Mouse (Mus musculus) naive thymus-derived CD4-positive, alpha-beta T cell, adult 2 months (primary cell): ENCODE data around the gene Cers5.
"Not testable (repeated sequence)": the region's sequence is repeated elsewhere in the genome, so short reads cannot be mapped to it uniquely, and the experiment has no call there.

ENCODE experiments used
- DNase-seq: peaks from one replicate; pipeline ENCODE4 v3.0.0-alpha.2; 2011; ENCODE audit warnings: low read depth

The Cers5 gene

GRCm38 (mm10) chr15:99772881-99772924 lies at the start of gene Cers5:
Gene Cers5, minus strand, starts transcription at chr15:99772885.
- not testable (repeated sequence) for DNase-seq

- DNase-seq, result no peak
Observed at GRCm38 (mm10) chr15:99819621-99820279, 47.1 kb upstream of the Cers5 start.

- no peak for DNase-seq
Observed at GRCm38 (mm10) chr15:99819109-99819440, 46.4 kb upstream of the Cers5 start.

- DNase-seq, result no peak
Observed at GRCm38 (mm10) chr15:99818321-99819108, 45.8 kb upstream of the Cers5 start.

GRCm38 (mm10) chr15:99817343-99818235 lies 44.9 kb upstream of the Cers5 start:
- no peak for DNase-seq

GRCm38 (mm10) chr15:99815999-99816398 lies 43.3 kb upstream of the Cers5 start:
- DNase-seq, result no peak

GRCm38 (mm10) chr15:99814554-99815260 lies 42.0 kb upstream of the Cers5 start:
- DNase-seq, result no peak

GRCm38 (mm10) chr15:99813639-99814038 lies 41.0 kb upstream of the Cers5 start:
- no peak for DNase-seq

- DNase-seq, result no peak
Observed at GRCm38 (mm10) chr15:99812097-99812496, 39.4 kb upstream of the Cers5 start.

GRCm38 (mm10) chr15:99807776-99808735 lies 35.4 kb upstream of the Cers5 start:
- no peak for DNase-seq

- no peak for DNase-seq
Observed at GRCm38 (mm10) chr15:99806171-99806570, 33.5 kb upstream of the Cers5 start.

GRCm38 (mm10) chr15:99805673-99806072 lies 33.0 kb upstream of the Cers5 start:
- DNase-seq, result no peak

- DNase-seq, result peak; percentile 52
Observed at GRCm38 (mm10) chr15:99803186-99803644, 30.5 kb upstream of the Cers5 start.

- DNase-seq, result no peak
Observed at GRCm38 (mm10) chr15:99801885-99802572, 29.3 kb upstream of the Cers5 start.

- DNase-seq, result no peak
Observed at GRCm38 (mm10) chr15:99799706-99800105, 27.0 kb upstream of the Cers5 start.

GRCm38 (mm10) chr15:99797898-99798297 lies 25.2 kb upstream of the Cers5 start:
- DNase-seq, result no peak

- DNase-seq, result no peak
Observed at GRCm38 (mm10) chr15:99796735-99797134, 24.1 kb upstream of the Cers5 start.

GRCm38 (mm10) chr15:99796066-99796465 lies 23.4 kb upstream of the Cers5 start:
- DNase-seq, result peak; percentile 38

- no peak for DNase-seq
Observed at GRCm38 (mm10) chr15:99792221-99792815, 19.6 kb upstream of the Cers5 start.

GRCm38 (mm10) chr15:99791003-99791402 lies 18.3 kb upstream of the Cers5 start:
- DNase-seq, result no peak
